Mouse (Mus musculus): Measurements from ENCODE around the gene Zbtb4. TPM values are rescaled to one million over a fixed set of nuclear protein-coding genes. Genes with fewer than 3 reads are reported as not detected.

Zbtb4 gene
- polyA plus RNA-seq, 1 experiment from 2014 or later: 17.8 TPM

- no peak overlapping the region for H3K4me3 ChIP-seq (ENCODE audit: inconsistent target)
- no peaks in the 10 kb centered on the region for H3K79me2 ChIP-seq (ENCODE audit: inconsistent target)
- no peaks in the 10 kb centered on the region for H3K36me3 ChIP-seq (ENCODE audit: inconsistent target)
- no peak overlapping the region for H3K27ac ChIP-seq
- 51% methylated on average over 8 of the region's 8 CpGs for WGBS (ENCODE audit: missing documents)
Observed at GRCm38 (mm10) chr11:69818871-69819270, 53.2 kb downstream of the Zbtb4 start.

GRCm38 (mm10) chr11:69822080-69822479 is 56.4 kb downstream of the Zbtb4 start, which contains the start of gene Spem1:
Spem1 (minus strand) TSS chr11:69822180.
- Histone ChIP-seq H3K79me2 (ENCODE audit: inconsistent target) (no peaks in the 10 kb centered on the region), H3K27ac (no peak within 1 kb of the TSS), H3K4me3 (ENCODE audit: inconsistent target) (no peak within 1 kb of the TSS), H3K36me3 (ENCODE audit: inconsistent target) (no peaks in the 10 kb centered on the region)
- 84% methylated on average over 3 of the region's 3 CpGs for WGBS (ENCODE audit: missing documents)

- H3K4me3 ChIP-seq (ENCODE audit: inconsistent target): no peak overlapping the region
- 93% methylated on average over 2 of the region's 2 CpGs for WGBS (ENCODE audit: missing documents)
- no peak overlapping the region for H3K27ac ChIP-seq
- no peaks in the 10 kb centered on the region for H3K79me2 ChIP-seq (ENCODE audit: inconsistent target)
- no peaks in the 10 kb centered on the region for H3K36me3 ChIP-seq (ENCODE audit: inconsistent target)
Observed at GRCm38 (mm10) chr11:69823456-69823855, 57.7 kb downstream of the Zbtb4 start.

GRCm38 (mm10) chr11:69828832-69829231 is 63.1 kb downstream of the Zbtb4 start:
- H3K27ac ChIP-seq: no peak overlapping the region
- WGBS (ENCODE audit: missing documents): 87% methylated on average over 5 of the region's 5 CpGs
- H3K36me3 ChIP-seq (ENCODE audit: inconsistent target): no peaks in the 10 kb centered on the region

GRCm38 (mm10) chr11:69833554-69833953 is 67.8 kb downstream of the Zbtb4 start:
- Histone ChIP-seq H3K79me2 (ENCODE audit: inconsistent target) (peaks cover under 1% of the 10 kb centered on the region; the same call in 1 of the 2 replicates), H3K4me3 (ENCODE audit: inconsistent target) (no peak overlapping the region), H3K27ac (no peak overlapping the region), H3K36me3 (ENCODE audit: inconsistent target) (no peaks in the 10 kb centered on the region)
- 44% methylated on average over 7 of the region's 8 CpGs for WGBS (ENCODE audit: missing documents)

More at GRCm38 (mm10) chr11:69828832-69829231, 63.1 kb downstream of the Zbtb4 start:
- no peak overlapping the region for H3K4me3 ChIP-seq (ENCODE audit: inconsistent target)
- H3K79me2 ChIP-seq (ENCODE audit: inconsistent target): no peaks in the 10 kb centered on the region

Other genes with a start within 250 kb of the Zbtb4 start
- 0.32 to 3.0 TPM (median 1.5 TPM) in 3 replicates for gene Dnah2, start 216.8 kb upstream of the Zbtb4 start, polyA plus RNA-seq (2018)
- 0.06 TPM in 1 of 3 replicates, not detected in the others for gene Efnb3, start 205.7 kb upstream of the Zbtb4 start, polyA plus RNA-seq (2018)
- gene Wrap53, start 185.7 kb upstream of the Zbtb4 start, polyA plus RNA-seq (2018): 4.4 to 5.0 TPM (median 5.0 TPM) in 3 replicates
- gene Trp53, start 185.6 kb upstream of the Zbtb4 start, polyA plus RNA-seq (2018): 32.6 to 59.9 TPM (median 52.5 TPM) in 3 replicates
- gene Atp1b2, start 160.0 kb upstream of the Zbtb4 start, polyA plus RNA-seq (2018): not detected in 3 replicates
- not detected in 3 replicates for gene Shbg, start 148.0 kb upstream of the Zbtb4 start, polyA plus RNA-seq (2018)
- 1.6 to 2.2 TPM (median 1.6 TPM) in 3 replicates for gene Sat2, start 143.9 kb upstream of the Zbtb4 start, polyA plus RNA-seq (2018)
- gene Fxr2, start 132.9 kb upstream of the Zbtb4 start, polyA plus RNA-seq (2018): 36.0 to 36.7 TPM (median 36.3 TPM) in 3 replicates
- 0.46 TPM in 1 of 3 replicates, not detected in the others for gene Sox15, start 110.6 kb upstream of the Zbtb4 start, polyA plus RNA-seq (2018)
- gene Mpdu1, start 103.3 kb upstream of the Zbtb4 start, polyA plus RNA-seq (2018): 81.7 to 90.9 TPM (median 89.2 TPM) in 3 replicates
- 3,562 to 8,261 TPM (median 3,776 TPM) in 3 replicates for gene Cd68, start 99.8 kb upstream of the Zbtb4 start, polyA plus RNA-seq (2018)
- gene Eif4a1, start 93.5 kb upstream of the Zbtb4 start, polyA plus RNA-seq (2018): 683 to 1,306 TPM (median 693 TPM) in 3 replicates
- gene Senp3, start 83.8 kb upstream of the Zbtb4 start, polyA plus RNA-seq (2018): 57.8 to 99.6 TPM (median 77.5 TPM) in 3 replicates
- gene Tnfsf13, start 80.1 kb upstream of the Zbtb4 start, polyA plus RNA-seq (2018): 16.4 to 43.4 TPM (median 40.3 TPM) in 3 replicates
- gene Tnfsf12, start 70.1 kb upstream of the Zbtb4 start, polyA plus RNA-seq (2018): 89.2 to 140 TPM (median 130 TPM) in 3 replicates
- 25.2 to 36.9 TPM (median 25.5 TPM) in 3 replicates for gene Tnfsfm13, start 69.8 kb upstream of the Zbtb4 start, polyA plus RNA-seq (2018)
- gene Polr2a, start 7.3 kb upstream of the Zbtb4 start, polyA plus RNA-seq (2018): 63.4 to 133 TPM (median 79.6 TPM) in 3 replicates
- not detected in 3 replicates for gene Slc35g3, start 3.9 kb upstream of the Zbtb4 start, polyA plus RNA-seq (2018)
- not detected in 3 replicates for gene Chrnb1, start 30.0 kb downstream of the Zbtb4 start, polyA plus RNA-seq (2018)
- gene Fgf11, start 35.9 kb downstream of the Zbtb4 start, polyA plus RNA-seq (2018): 0.69 to 2.7 TPM (median 2.3 TPM) in 3 replicates
- not detected in 3 replicates for gene Tmem102, start 39.7 kb downstream of the Zbtb4 start, polyA plus RNA-seq (2018)
- not detected in 3 replicates for gene Gm39566, start 49.4 kb downstream of the Zbtb4 start, polyA plus RNA-seq (2018)
- not detected in 3 replicates for gene Spem2, start 52.6 kb downstream of the Zbtb4 start, polyA plus RNA-seq (2018)
- gene Spem1, start 56.3 kb downstream of the Zbtb4 start, polyA plus RNA-seq (2018): not detected in 3 replicates
- 0.80 to 2.1 TPM (median 1.0 TPM) in 3 replicates for gene Nlgn2, start 71.9 kb downstream of the Zbtb4 start, polyA plus RNA-seq (2018)
- gene Tmem256, start 72.6 kb downstream of the Zbtb4 start, polyA plus RNA-seq (2018): 71.2 to 302 TPM (median 269 TPM) in 3 replicates
- 23.8 to 38.1 TPM (median 36.6 TPM) in 3 replicates for gene Plscr3, start 80.5 kb downstream of the Zbtb4 start, polyA plus RNA-seq (2018)
- gene Tnk1, start 92.8 kb downstream of the Zbtb4 start, polyA plus RNA-seq (2018): not detected in 3 replicates
- gene Tmem95, start 112.1 kb downstream of the Zbtb4 start, polyA plus RNA-seq (2018): not detected in 3 replicates
- 4.3 to 5.6 TPM (median 5.5 TPM) in 3 replicates for gene Kctd11, start 115.5 kb downstream of the Zbtb4 start, polyA plus RNA-seq (2018)
- 0.54 to 0.68 TPM (median 0.62 TPM) in 3 replicates for gene Acap1, start 129.6 kb downstream of the Zbtb4 start, polyA plus RNA-seq (2018)
- gene 2810408A11Rik, start 135.1 kb downstream of the Zbtb4 start, polyA plus RNA-seq (2018): not detected in 3 replicates
- gene Neurl4, start 135.2 kb downstream of the Zbtb4 start, polyA plus RNA-seq (2018): 14.9 to 19.2 TPM (median 15.6 TPM) in 3 replicates
- gene Gps2, start 148.0 kb downstream of the Zbtb4 start, polyA plus RNA-seq (2018): 48.3 to 74.1 TPM (median 49.3 TPM) in 3 replicates
- 339 to 874 TPM (median 348 TPM) in 3 replicates for gene Eif5a, start 156.0 kb downstream of the Zbtb4 start, polyA plus RNA-seq (2018)
- gene Ybx2, start 169.9 kb downstream of the Zbtb4 start, polyA plus RNA-seq (2018): not detected in 3 replicates
- 0.13 to 0.50 TPM in 2 of 3 replicates, not detected in the other for gene Slc2a4, start 182.3 kb downstream of the Zbtb4 start, polyA plus RNA-seq (2018)
- gene Cldn7, start 198.9 kb downstream of the Zbtb4 start, polyA plus RNA-seq (2018): not detected in 3 replicates
- 102 to 235 TPM (median 115 TPM) in 3 replicates for gene Ctdnep1, start 215.2 kb downstream of the Zbtb4 start, polyA plus RNA-seq (2018)
- 29.9 to 51.5 TPM (median 43.1 TPM) in 3 replicates for gene Elp5, start 216.6 kb downstream of the Zbtb4 start, polyA plus RNA-seq (2018)
- gene Gabarap, start 225.2 kb downstream of the Zbtb4 start, polyA plus RNA-seq (2018): 791 to 1,264 TPM (median 1,032 TPM) in 3 replicates
- gene Phf23, start 229.9 kb downstream of the Zbtb4 start, polyA plus RNA-seq (2018): 62.4 to 122 TPM (median 77.3 TPM) in 3 replicates
- gene Dvl2, start 234.7 kb downstream of the Zbtb4 start, polyA plus RNA-seq (2018): 10.8 to 21.7 TPM (median 11.8 TPM) in 3 replicates
- gene Acadvl, start 249.5 kb downstream of the Zbtb4 start, polyA plus RNA-seq (2018): 31.8 to 39.7 TPM (median 37.2 TPM) in 3 replicates

All from macrophage (primary cell).